Mouse (Mus musculus) embryonic facial prominence, embryonic 10.5 days (tissue): ENCODE measurements around the gene Rpl22. TPM values are rescaled to one million over a fixed set of nuclear protein-coding genes. Genes with fewer than 3 reads are reported as not detected.

Experiments used
- DNase-seq: peaks from one replicate; pipeline ENCODE4 v3.0.0-alpha.2; 2017; ENCODE audit warnings: low spot score
- H3K27ac ChIP-seq: fragments of 300-500 bp; sonication (generic); replicated peaks from 2 replicates; pipeline ENCODE4 v1.5.1; 2016; ENCODE audit warnings: mild to moderate bottlenecking
- H3K27me3 ChIP-seq: fragments of 300-500 bp; sonication (generic); replicated peaks from 2 replicates; pipeline ENCODE4 v1.6.1; 2016; ENCODE audit warnings: low read depth, mild to moderate bottlenecking; ENCODE audit not compliant: poor library complexity, severe bottlenecking
- H3K36me3 ChIP-seq: fragments of 300-500 bp; sonication (generic); replicated peaks from 2 replicates; pipeline ENCODE4 v1.6.1; 2016; ENCODE audit warnings: mild to moderate bottlenecking, moderate library complexity
- H3K4me1 ChIP-seq: fragments of 300-500 bp; sonication (generic); 2 replicates; pipeline ENCODE4 v1.6.1; 2016
- H3K4me3 ChIP-seq: fragments of 300-500 bp; sonication (generic); 2 replicates; pipeline ENCODE4 v1.5.1; 2016; ENCODE audit warnings: mild to moderate bottlenecking, moderate library complexity
- H3K9me3 ChIP-seq: fragments of 300-500 bp; sonication (generic); 2 replicates; pipeline ENCODE4 v1.6.1; 2016; ENCODE audit warnings: mild to moderate bottlenecking
- WGBS: fragments of 180-500 bp; shearing (Covaris S2); methylation state at CpG from one replicate; pipeline ENCODE4 v1.1.7; 2016; 5-methylcytosine and 5-hydroxymethylcytosine counted together
- polyA plus RNA-seq: library from polyadenylated mRNA; unstranded; fragments of >200 nt; fragmentation: Nextera tagmentation; extraction: Ambion mirVana; gene quantifications from 2 replicates; pipeline ENCODE4 v1.2.1, GENCODE M21; 2016

Rpl22 gene
- polyA plus RNA-seq, 1 experiment from 2014 or later = 360 TPM

GRCm38 (mm10) chr4:152302012-152302411, 23.5 kb upstream of the Rpl22 start:
- Histone ChIP-seq H3K4me3 (no peak overlapping the region), H3K27ac (no peak overlapping the region), H3K36me3 (peaks cover 70% of the 10 kb centered on the region), H3K4me1 (peaks cover 16% of the 10 kb centered on the region), H3K27me3 (0 out of 2 replicates have a peak, but pooled peaks cover 6% of the 10 kb centered on the region), H3K9me3 (no peaks in the 10 kb centered on the region)
- 74% methylated on average over 11 of the region's 11 CpGs for WGBS
- DNase-seq = no peak

GRCm38 (mm10) chr4:152303172-152303571, 22.4 kb upstream of the Rpl22 start:
- Histone ChIP-seq H3K27me3 (0 out of 2 replicates have a peak, but pooled peaks cover 6% of the 10 kb centered on the region), H3K27ac (no peak overlapping the region), H3K9me3 (no peaks in the 10 kb centered on the region), H3K4me1 (peaks cover 8% of the 10 kb centered on the region), H3K4me3 (no peak overlapping the region), H3K36me3 (peaks cover 77% of the 10 kb centered on the region)
- DNase-seq = no peak
- WGBS = 93% methylated on average over 10 of the region's 10 CpGs

- H3K27ac ChIP-seq = no peak overlapping the region
- H3K27me3 ChIP-seq = peaks cover 11% of the 10 kb centered on the region
- WGBS = 95% methylated on average over 6 of the region's 6 CpGs
- H3K4me1 ChIP-seq = no peaks in the 10 kb centered on the region
- H3K4me3 ChIP-seq = no peak overlapping the region
- peaks cover 81% of the 10 kb centered on the region for H3K36me3 ChIP-seq
- H3K9me3 ChIP-seq = no peaks in the 10 kb centered on the region
- no peak for DNase-seq
These were observed 20.9 kb upstream of the Rpl22 start for GRCm38 (mm10) chr4:152304685-152305084.

GRCm38 (mm10) chr4:152305991-152306390, 19.6 kb upstream of the Rpl22 start:
- Histone ChIP-seq H3K9me3 (no peaks in the 10 kb centered on the region), H3K4me1 (no peaks in the 10 kb centered on the region), H3K27me3 (peaks cover 24% of the 10 kb centered on the region), H3K27ac (no peak overlapping the region), H3K36me3 (peaks cover 68% of the 10 kb centered on the region), H3K4me3 (no peak overlapping the region)
- DNase-seq = no peak
- 89% methylated on average over 6 of the region's 6 CpGs for WGBS

- Histone ChIP-seq H3K27ac (no peak overlapping the region), H3K4me3 (no peak overlapping the region), H3K36me3 (peaks cover 53% of the 10 kb centered on the region), H3K4me1 (peaks cover 8% of the 10 kb centered on the region), H3K9me3 (no peaks in the 10 kb centered on the region), H3K27me3 (peaks cover 39% of the 10 kb centered on the region)
- no peak for DNase-seq
- 79% methylated on average over 9 of the region's 9 CpGs for WGBS
These were observed 18.0 kb upstream of the Rpl22 start for GRCm38 (mm10) chr4:152307542-152307941.

GRCm38 (mm10) chr4:152312186-152312585, 13.4 kb upstream of the Rpl22 start:
- Histone ChIP-seq H3K4me1 (peaks cover 36% of the 10 kb centered on the region), H3K4me3 (peak overlapping the region; percentile 54), H3K36me3 (peaks cover 15% of the 10 kb centered on the region), H3K27me3 (peaks cover 86% of the 10 kb centered on the region), H3K27ac (no peak overlapping the region), H3K9me3 (no peaks in the 10 kb centered on the region)
- no peak for DNase-seq
- 2% methylated on average over 14 of the region's 14 CpGs for WGBS

- H3K9me3 ChIP-seq = no peaks in the 10 kb centered on the region
These were observed 12.3 kb upstream of the Rpl22 start for GRCm38 (mm10) chr4:152313211-152313632.

GRCm38 (mm10) chr4:152313934-152314333, 11.6 kb upstream of the Rpl22 start:
- H3K4me1 ChIP-seq = peaks cover 46% of the 10 kb centered on the region
- peak overlapping the region; percentile 54 for H3K4me3 ChIP-seq
- H3K27me3 ChIP-seq = peaks cover 100% of the 10 kb centered on the region
- H3K27ac ChIP-seq = no peak overlapping the region
- peaks cover 3% of the 10 kb centered on the region for H3K36me3 ChIP-seq
- DNase-seq = peak; percentile 58
- no peaks in the 10 kb centered on the region for H3K9me3 ChIP-seq

More at GRCm38 (mm10) chr4:152313211-152313632, 12.3 kb upstream of the Rpl22 start:
- peaks cover 96% of the 10 kb centered on the region for H3K27me3 ChIP-seq
- peak; percentile 58 for DNase-seq
- H3K4me3 ChIP-seq = peak overlapping the region; percentile 54
- peaks cover 39% of the 10 kb centered on the region for H3K4me1 ChIP-seq
- no peak overlapping the region for H3K27ac ChIP-seq
- WGBS = under 1% methylated on average over 29 of the region's 29 CpGs
- peaks cover 8% of the 10 kb centered on the region for H3K36me3 ChIP-seq

GRCm38 (mm10) chr4:152315498-152316213, 9.9 kb upstream of the Rpl22 start:
- no peaks in the 10 kb centered on the region for H3K36me3 ChIP-seq
- H3K9me3 ChIP-seq = no peaks in the 10 kb centered on the region
- 1% methylated on average over 43 of the region's 43 CpGs for WGBS
- no peak overlapping the region for H3K27ac ChIP-seq
- peak; percentile 45 for DNase-seq
- H3K27me3 ChIP-seq = peaks cover 89% of the 10 kb centered on the region
- peaks cover 47% of the 10 kb centered on the region for H3K4me1 ChIP-seq
- H3K4me3 ChIP-seq = peak overlapping the region; percentile 48

- peaks cover 43% of the 10 kb centered on the region for H3K4me1 ChIP-seq
- H3K4me3 ChIP-seq = no peak overlapping the region
- WGBS = 81% methylated on average over 6 of the region's 6 CpGs
- peaks cover 76% of the 10 kb centered on the region for H3K27me3 ChIP-seq
- no peaks in the 10 kb centered on the region for H3K9me3 ChIP-seq
- H3K36me3 ChIP-seq = no peaks in the 10 kb centered on the region
- no peak for DNase-seq
- H3K27ac ChIP-seq = no peak overlapping the region
These were observed 7.9 kb upstream of the Rpl22 start for GRCm38 (mm10) chr4:152317631-152318033.

GRCm38 (mm10) chr4:152318517-152319234, 6.9 kb upstream of the Rpl22 start, which contains the start of gene Rnf207:
TSS of gene Rnf207 (minus strand) at chr4:152318993.
- 4% methylated on average over 26 of the region's 26 CpGs for WGBS
- Histone ChIP-seq H3K4me3 (peak within 1 kb of the TSS; percentile 46), H3K9me3 (no peaks in the 10 kb centered on the region), H3K4me1 (peaks cover 36% of the 10 kb centered on the region), H3K36me3 (no peaks in the 10 kb centered on the region), H3K27ac (no peak within 1 kb of the TSS), H3K27me3 (peaks cover 65% of the 10 kb centered on the region)
- DNase-seq = peak; percentile 66

GRCm38 (mm10) chr4:152321464-152321863, 4.1 kb upstream of the Rpl22 start:
- no peak for DNase-seq
- no peaks in the 10 kb centered on the region for H3K9me3 ChIP-seq
- no peak overlapping the region for H3K27ac ChIP-seq
- no peaks in the 10 kb centered on the region for H3K36me3 ChIP-seq
- peaks cover 19% of the 10 kb centered on the region for H3K4me1 ChIP-seq
- H3K27me3 ChIP-seq = peaks cover 38% of the 10 kb centered on the region
- WGBS = 53% methylated on average over 5 of the region's 5 CpGs
- H3K4me3 ChIP-seq = no peak overlapping the region
